ENCODE assay signal across 8 mouse cellular contexts in the genomic region with DNA sequence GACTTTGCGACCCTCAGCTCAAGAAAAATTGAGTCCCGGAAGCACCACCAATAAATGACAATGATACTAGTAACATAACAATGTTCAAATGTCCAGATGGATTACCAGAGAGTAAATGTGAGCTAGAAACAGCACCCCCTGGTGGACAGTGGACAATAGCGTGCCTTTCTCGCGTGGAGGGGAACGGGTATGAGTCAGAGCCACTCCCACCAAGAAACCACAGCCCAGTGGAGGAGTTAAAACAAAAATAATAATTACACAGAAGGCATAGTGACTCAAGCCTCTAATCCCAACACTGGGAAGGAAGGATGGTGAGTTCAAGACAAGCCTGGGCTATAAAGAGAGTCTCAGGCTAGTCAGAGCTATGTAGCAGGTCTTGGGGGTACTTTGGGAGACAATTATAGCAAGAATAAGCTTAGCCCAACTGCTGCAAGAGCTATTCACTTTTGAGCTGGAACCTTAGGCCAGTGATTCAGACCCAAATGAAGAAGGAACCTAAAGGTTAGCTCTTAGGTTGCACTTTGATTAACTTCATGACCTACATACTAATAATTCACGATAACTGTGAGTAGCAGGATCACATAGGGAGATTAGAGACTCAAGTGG. TPM values are rescaled to one million over a fixed set of nuclear protein-coding genes. Genes with fewer than 3 reads are reported as not detected.
DNase-seq lines count a peak whose midpoint lies in the region; ATAC-seq lines count a peak whose summit lies in the region.

TSS of gene Abcb8 (plus strand) at position 272 of the 606 bp plus-strand sequence.

- H3K4me1 ChIP-seq in embryonic facial prominence, embryonic 13.5 days = peaks cover under 1% of the 10 kb centered on the region; the same call in 1 of the 2 replicates
- H3K4me1 ChIP-seq in limb, embryonic 10.5 days = peaks cover 34% of the 10 kb centered on the region
- H3K4me1 ChIP-seq in midbrain, embryonic 12.5 days = peaks cover 11% of the 10 kb centered on the region

- H3K4me2 ChIP-seq in embryonic facial prominence, embryonic 13.5 days = peak within 1 kb of the TSS; percentile 66
- H3K4me2 ChIP-seq in midbrain, embryonic 12.5 days (replicated peaks) = peak within 1 kb of the TSS; percentile 48

- peak within 1 kb of the TSS; percentile 49; the same call in 1 of the 2 replicates for H3K27ac ChIP-seq in embryonic facial prominence, embryonic 13.5 days
- peak within 1 kb of the TSS; percentile 92 for H3K27ac ChIP-seq in limb, embryonic 10.5 days
- H3K27ac ChIP-seq in midbrain, embryonic 12.5 days (replicated peaks) = peak within 1 kb of the TSS; percentile 52

- peaks cover 13% of the 10 kb centered on the region for H3K27me3 ChIP-seq in embryonic facial prominence, embryonic 13.5 days
- H3K27me3 ChIP-seq in limb, embryonic 10.5 days (ENCODE audit: low read depth, poor library complexity, severe bottlenecking) = peaks cover 4% of the 10 kb centered on the region
- H3K27me3 ChIP-seq in midbrain, embryonic 12.5 days = peaks cover 25% of the 10 kb centered on the region

- ATAC-seq in embryonic facial prominence, embryonic 13.5 days (ENCODE audit: insufficient number of reproducible peaks, insufficient read depth, low FRiP score, low TSS enrichment, low read depth) = no peak
- ATAC-seq in midbrain, embryonic 12.5 days (ENCODE audit: low FRiP score, low read depth) = no peak

- WGBS in embryonic facial prominence, embryonic 13.5 days = 21% methylated on average over 7 of the region's 7 CpGs
- 24% methylated on average over 7 of the region's 7 CpGs for WGBS in limb, embryonic 10.5 days
- 25% methylated on average over 7 of the region's 7 CpGs for WGBS in midbrain, embryonic 12.5 days

- DNase-seq in 3134 (ENCODE audit: extremely low read depth, insufficient read length, low spot score) = peak; percentile 80
- DNase-seq in adrenal gland, postnatal 14 days = peak; percentile 93
- DNase-seq in heart, adult 18-20 months = peak; percentile 88 to 94
- peak; percentile 76 for DNase-seq in kidney, adult 18-20 months
- DNase-seq in limb, embryonic 10.5 days (ENCODE audit: low spot score) = peak; percentile 85
- DNase-seq in skeletal muscle tissue, adult 2 months (ENCODE audit: low read depth, low spot score) = peak; percentile 59

- H3K9ac ChIP-seq in embryonic facial prominence, embryonic 13.5 days = peak within 1 kb of the TSS; percentile 69
- H3K9ac ChIP-seq in midbrain, embryonic 12.5 days (replicated peaks) = peak within 1 kb of the TSS; percentile 41

- no peaks in the 10 kb centered on the region for H3K9me3 ChIP-seq in embryonic facial prominence, embryonic 13.5 days
- H3K9me3 ChIP-seq in limb, embryonic 10.5 days (replicated peaks) = no peaks in the 10 kb centered on the region
- no peaks in the 10 kb centered on the region for H3K9me3 ChIP-seq in midbrain, embryonic 12.5 days

- no peaks in the 10 kb centered on the region for H3K36me3 ChIP-seq in embryonic facial prominence, embryonic 13.5 days
- peaks cover 3% of the 10 kb centered on the region; the same call in 1 of the 2 replicates for H3K36me3 ChIP-seq in limb, embryonic 10.5 days
- H3K36me3 ChIP-seq in midbrain, embryonic 12.5 days = no peaks in the 10 kb centered on the region

- H3K4me3 ChIP-seq in embryonic facial prominence, embryonic 13.5 days = peak within 1 kb of the TSS; percentile 60
- H3K4me3 ChIP-seq in limb, embryonic 10.5 days = peak within 1 kb of the TSS; percentile 69
- peak within 1 kb of the TSS; percentile 52 for H3K4me3 ChIP-seq in midbrain, embryonic 12.5 days

RNA-seq across cellular contexts. Expression of gene Abcb8, which starts in this region (rescaled TPM):
- 80.9 and 92.2 TPM in 2 replicates for total RNA-seq in adrenal gland, postnatal 14 days (2021)
- polyA plus RNA-seq in embryonic facial prominence, embryonic 13.5 days (2015; fragmentation: Nextera tagmentation; extraction: Ambion mirVana) = 39.9 and 44.9 TPM in 2 replicates
- total RNA-seq in heart, adult 18-20 months (2021) = 10 to 100 TPM; 87.2 to 90.7 TPM
- 56.6 and 56.7 TPM in 2 replicates for polyA plus RNA-seq in limb, embryonic 10.5 days (2016; fragmentation: Nextera tagmentation; extraction: Ambion mirVana)
- polyA plus RNA-seq in midbrain, embryonic 12.5 days (2016; fragmentation: Nextera tagmentation; extraction: Ambion mirVana) = 47.1 and 48.0 TPM in 2 replicates
